Mouse (Mus musculus) neutrophil, adult 5-6 weeks (primary cell): ENCODE data around the gene Exoc3l2. TPM values are rescaled to one million over a fixed set of nuclear protein-coding genes. Genes with fewer than 3 reads are reported as not detected.

Source experiments
- ATAC-seq: fragments of 151-379, 151-347 bp; 2 replicates; pipeline ENCODE4 v1.8.0; 2017; ENCODE audit warnings: mild to moderate bottlenecking, moderate TSS enrichment; ENCODE audit not compliant: insufficient number of reproducible peaks, poor library complexity, low FRiP score, severe bottlenecking; ENCODE audit errors: extremely low read depth
- total RNA-seq: library from RNA; stranded (forward); fragments of 200-1000 nt; gene quantifications from 2 replicates; pipeline ENCODE4 v1.2.3, GENCODE M21; 2017

The Exoc3l2 gene
- total RNA-seq, 1 experiment from 2014 or later: not detected

DNA sequence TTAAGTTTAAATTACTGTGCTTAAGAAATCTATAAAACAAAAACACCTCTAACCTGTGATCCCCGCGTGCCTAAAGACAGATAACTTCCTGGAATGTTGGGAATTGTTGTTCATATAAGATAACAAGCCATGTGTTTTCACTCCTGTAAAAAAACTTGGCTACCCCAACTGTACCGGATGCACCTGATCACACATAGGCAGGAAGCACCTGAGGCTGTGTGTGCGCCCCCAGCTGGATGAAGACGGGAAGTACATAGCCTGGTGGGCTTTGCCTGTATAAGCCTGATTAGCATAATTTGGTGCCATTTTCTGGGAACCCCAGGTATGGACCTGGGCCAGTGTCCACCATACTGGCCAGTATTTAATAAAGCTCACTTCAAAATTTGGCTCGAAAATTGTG lies 80.5 kb downstream of the Exoc3l2 start:
- ATAC-seq: peak; percentile 53; the same call in 1 of the 2 replicates

- no peak for ATAC-seq
Observed at GRCm38 (mm10) chr7:19546007-19546406, 82.9 kb downstream of the Exoc3l2 start.

Other genes starting within 250 kb of the Exoc3l2 start
- 12.5 and 15.3 TPM in 2 replicates for gene Opa3, start 235.0 kb upstream of the Exoc3l2 start, total RNA-seq
- gene Vasp, start 191.5 kb upstream of the Exoc3l2 start, total RNA-seq: 400 and 419 TPM in 2 replicates
- gene Ppm1n, start 183.3 kb upstream of the Exoc3l2 start, total RNA-seq: not detected in 2 replicates
- gene Rtn2, start 180.7 kb upstream of the Exoc3l2 start, total RNA-seq: not detected in 2 replicates
- gene Fosb, start 153.3 kb upstream of the Exoc3l2 start, total RNA-seq: 60.5 and 64.4 TPM in 2 replicates
- 19.6 and 28.2 TPM in 2 replicates for gene Ercc1, start 118.6 kb upstream of the Exoc3l2 start, total RNA-seq
- gene Cd3eap, start 103.8 kb upstream of the Exoc3l2 start, total RNA-seq: 7.1 and 7.3 TPM in 2 replicates
- gene Ppp1r13l, start 103.6 kb upstream of the Exoc3l2 start, total RNA-seq: 0.12 and 0.37 TPM in 2 replicates
- 27.4 and 30.1 TPM in 2 replicates for gene Ercc2, start 81.3 kb upstream of the Exoc3l2 start, total RNA-seq
- gene Klc3, start 59.2 kb upstream of the Exoc3l2 start, total RNA-seq: 0.81 TPM in 1 of 2 replicates, not detected in the other
- not detected in 2 replicates for gene Ckm, start 58.6 kb upstream of the Exoc3l2 start, total RNA-seq
- 17.2 and 18.0 TPM in 2 replicates for gene Mark4, start 4.5 kb upstream of the Exoc3l2 start, total RNA-seq
- 3.9 and 4.4 TPM in 2 replicates for gene Bloc1s3, start 45.0 kb downstream of the Exoc3l2 start, total RNA-seq
- gene Trappc6a, start 45.1 kb downstream of the Exoc3l2 start, total RNA-seq: 8.7 and 14.3 TPM in 2 replicates
- gene Nkpd1, start 54.5 kb downstream of the Exoc3l2 start, total RNA-seq: not detected in 2 replicates
- gene Ppp1r37, start 99.7 kb downstream of the Exoc3l2 start, total RNA-seq: 29.9 and 31.1 TPM in 2 replicates
- gene Zfp296, start 114.0 kb downstream of the Exoc3l2 start, total RNA-seq: 8.7 and 11.6 TPM in 2 replicates
- gene Gemin7, start 114.3 kb downstream of the Exoc3l2 start, total RNA-seq: 44.1 and 49.8 TPM in 2 replicates
- gene Clasrp, start 141.2 kb downstream of the Exoc3l2 start, total RNA-seq: 97.9 and 108 TPM in 2 replicates
- 37.0 and 41.1 TPM in 2 replicates for gene Relb, start 166.1 kb downstream of the Exoc3l2 start, total RNA-seq
- 45.9 and 51.4 TPM in 2 replicates for gene Clptm1, start 201.7 kb downstream of the Exoc3l2 start, total RNA-seq
- gene Apoc2, start 214.6 kb downstream of the Exoc3l2 start, total RNA-seq: 14.0 and 17.5 TPM in 2 replicates
- gene Gm44805, start 218.1 kb downstream of the Exoc3l2 start, total RNA-seq: not detected in 2 replicates
- 0.23 TPM in 1 of 2 replicates, not detected in the other for gene Apoc4, start 218.1 kb downstream of the Exoc3l2 start, total RNA-seq
- gene Apoc1, start 229.3 kb downstream of the Exoc3l2 start, total RNA-seq: 2.7 and 12.5 TPM in 2 replicates
- 399 and 429 TPM in 2 replicates for gene Apoe, start 235.9 kb downstream of the Exoc3l2 start, total RNA-seq